Mouse (Mus musculus) liver, embryonic 14.5 days (tissue): Measurements from ENCODE around the gene M6pr.

Experiments used
- CTCF ChIP-seq: IDR thresholded peaks from 2 replicates; pipeline ENCODE4 v1.5.1; 2016; ENCODE audit warnings: antibody characterized with exemption, low read depth, control low read depth
- EP300 ChIP-seq: IDR thresholded peaks from 2 replicates; pipeline ENCODE4 v1.6.1; 2016; ENCODE audit warnings: antibody characterized with exemption, low read depth

GRCm38 (mm10) chr6:122333081-122333612 lies 24.6 kb downstream of the M6pr start:
- TF ChIP-seq CTCF (no peak), EP300 (no peak)
